Mouse (Mus musculus) skeletal muscle tissue, adult 2 months (tissue): ENCODE data around the gene Fbxw20.
"Not testable (repeated sequence)": the region's sequence is repeated elsewhere in the genome, so short reads cannot be mapped to it uniquely, and the experiment has no call there.

ENCODE experiments used
- DNase-seq: peaks from one replicate; pipeline ENCODE4 v3.0.0-alpha.2; 2012; ENCODE audit warnings: low read depth, low spot score

Fbxw20 gene

GRCm38 (mm10) chr9:109234654-109235053 is at the start of gene Fbxw20:
TSS of gene Fbxw20 (minus strand) at chr9:109234754.
- DNase-seq, result no peak

- no peak for DNase-seq
These were observed 28.5 kb upstream of the Fbxw20 start for GRCm38 (mm10) chr9:109263041-109263440.

- no peak for DNase-seq
These were observed 16.1 kb downstream of the Fbxw20 start for GRCm38 (mm10) chr9:109218449-109218848.

GRCm38 (mm10) chr9:109201347-109201746 is 33.2 kb downstream of the Fbxw20 start:
- DNase-seq, result not testable (repeated sequence)

- DNase-seq, result no peak
These were observed 34.2 kb downstream of the Fbxw20 start for GRCm38 (mm10) chr9:109200349-109200748.

GRCm38 (mm10) chr9:109199353-109199752 is 35.2 kb downstream of the Fbxw20 start:
- no peak for DNase-seq

GRCm38 (mm10) chr9:109195875-109196274 is 38.7 kb downstream of the Fbxw20 start, which contains the start of gene Fbxw13:
TSS of gene Fbxw13 (minus strand) at chr9:109195975.
- not testable (repeated sequence) for DNase-seq

- no peak for DNase-seq
These were observed 57.3 kb downstream of the Fbxw20 start for GRCm38 (mm10) chr9:109177208-109177607.

GRCm38 (mm10) chr9:109176301-109176700 is 58.3 kb downstream of the Fbxw20 start:
- no peak for DNase-seq
